Mouse (Mus musculus) lung, postnatal 14 days (tissue): ENCODE data around the gene Btg1.
A peak's percentile ranks its signal among the peaks of the same experiment; 100 is the strongest.

Experiments used
- DNase-seq: peaks from one replicate; pipeline ENCODE4 v3.0.0; 2021

Gene Btg1

GRCm38 (mm10) chr10:96616709-96617116, at the start of gene Btg1:
TSS of gene Btg1 (plus strand) at chr10:96617006.
- DNase-seq: peak; percentile 100

- no peak for DNase-seq
Observed at GRCm38 (mm10) chr10:96569469-96569868, 47.3 kb upstream of the Btg1 start.

- DNase-seq: no peak
Observed at GRCm38 (mm10) chr10:96571176-96571575, 45.6 kb upstream of the Btg1 start.

GRCm38 (mm10) chr10:96574786-96575185, 42.0 kb upstream of the Btg1 start:
- no peak for DNase-seq

- DNase-seq: no peak
Observed at GRCm38 (mm10) chr10:96575338-96575737, 41.5 kb upstream of the Btg1 start.

- DNase-seq: no peak
Observed at GRCm38 (mm10) chr10:96578924-96579323, 37.9 kb upstream of the Btg1 start.

GRCm38 (mm10) chr10:96579436-96579835, 37.4 kb upstream of the Btg1 start:
- no peak for DNase-seq

GRCm38 (mm10) chr10:96580246-96580645, 36.6 kb upstream of the Btg1 start:
- no peak for DNase-seq

- DNase-seq: no peak
Observed at GRCm38 (mm10) chr10:96581232-96581631, 35.6 kb upstream of the Btg1 start.

GRCm38 (mm10) chr10:96586191-96586880, 30.5 kb upstream of the Btg1 start:
- DNase-seq: no peak

- DNase-seq: no peak
Observed at GRCm38 (mm10) chr10:96586881-96587217, 30.0 kb upstream of the Btg1 start.

- no peak for DNase-seq
Observed at GRCm38 (mm10) chr10:96588233-96588632, 28.6 kb upstream of the Btg1 start.

GRCm38 (mm10) chr10:96589781-96590180, 27.0 kb upstream of the Btg1 start:
- no peak for DNase-seq

GRCm38 (mm10) chr10:96592089-96592488, 24.7 kb upstream of the Btg1 start:
- DNase-seq: no peak

- no peak for DNase-seq
Observed at GRCm38 (mm10) chr10:96595435-96596132, 21.2 kb upstream of the Btg1 start.

- DNase-seq: no peak
Observed at GRCm38 (mm10) chr10:96596411-96596810, 20.4 kb upstream of the Btg1 start.

- DNase-seq: no peak
Observed at GRCm38 (mm10) chr10:96599641-96600040, 17.2 kb upstream of the Btg1 start.

GRCm38 (mm10) chr10:96601670-96602069, 15.1 kb upstream of the Btg1 start:
- no peak for DNase-seq

GRCm38 (mm10) chr10:96602339-96602738, 14.5 kb upstream of the Btg1 start:
- no peak for DNase-seq

- DNase-seq: no peak
Observed at GRCm38 (mm10) chr10:96605168-96605567, 11.6 kb upstream of the Btg1 start.

- DNase-seq: no peak
Observed at GRCm38 (mm10) chr10:96605856-96606255, 10.9 kb upstream of the Btg1 start.

GRCm38 (mm10) chr10:96607617-96608185, 9.1 kb upstream of the Btg1 start:
- DNase-seq: no peak

GRCm38 (mm10) chr10:96609356-96610345, 7.2 kb upstream of the Btg1 start:
- DNase-seq: no peak
